Mouse (Mus musculus) heart, embryonic 13.5 days (tissue): Measurements from ENCODE around the gene Sfta2. TPM values are rescaled to one million over a fixed set of nuclear protein-coding genes. Genes with fewer than 3 reads are reported as not detected.
A peak's percentile ranks its signal among the peaks of the same experiment; 100 is the strongest.

Source experiments
- ATAC-seq: fragments of 200-750 bp; cut with Nextera tagmentation; 2 replicates; pipeline ENCODE4 v1.8.0; 2017; ENCODE audit warnings: moderate TSS enrichment; ENCODE audit not compliant: insufficient number of reproducible peaks, low FRiP score, low TSS enrichment; ENCODE audit errors: extremely low read depth
- H3K27ac ChIP-seq: fragments of 300-500 bp; sonication (generic); replicated peaks from 2 replicates; pipeline ENCODE4 v1.5.1; 2015; ENCODE audit warnings: moderate library complexity, mild to moderate bottlenecking, inconsistent platforms
- H3K27me3 ChIP-seq: fragments of 300-500 bp; sonication (generic); replicated peaks from 2 replicates; pipeline ENCODE4 v1.6.1; 2015; ENCODE audit warnings: mild to moderate bottlenecking, inconsistent platforms
- H3K36me3 ChIP-seq: fragments of 300-500 bp; sonication (generic); 2 replicates; pipeline ENCODE4 v1.6.1; 2015; ENCODE audit warnings: mild to moderate bottlenecking, inconsistent platforms
- H3K4me1 ChIP-seq: fragments of 300-500 bp; sonication (generic); 2 replicates; pipeline ENCODE4 v1.6.1; 2015; ENCODE audit warnings: inconsistent platforms
- H3K4me2 ChIP-seq: fragments of 300-500 bp; sonication (generic); 2 replicates; pipeline ENCODE4 v1.6.1; 2015; ENCODE audit warnings: inconsistent platforms, mild to moderate bottlenecking, moderate library complexity
- H3K4me3 ChIP-seq: fragments of 300-500 bp; sonication (generic); 2 replicates; pipeline ENCODE4 v1.5.1; 2015; ENCODE audit warnings: moderate library complexity, mild to moderate bottlenecking, inconsistent platforms
- H3K9ac ChIP-seq: fragments of 300-500 bp; sonication (generic); 2 replicates; pipeline ENCODE4 v1.6.1; 2015; ENCODE audit warnings: inconsistent platforms, mild to moderate bottlenecking, moderate library complexity
- H3K9me3 ChIP-seq: fragments of 300-500 bp; sonication (generic); 2 replicates; pipeline ENCODE4 v1.6.1; 2016; ENCODE audit warnings: inconsistent platforms
- WGBS: fragments of 180-500 bp; shearing (Covaris S2); methylation state at CpG from one replicate; pipeline ENCODE4 v1.1.7; 2015; ENCODE audit warnings: mixed read lengths; 5-methylcytosine and 5-hydroxymethylcytosine counted together
- polyA plus RNA-seq: library from polyadenylated mRNA; unstranded; fragments of >200 nt; fragmentation: Nextera tagmentation; extraction: Ambion mirVana; gene quantifications from 2 replicates; pipeline ENCODE4 v1.2.1, GENCODE M21; 2015

Sfta2 gene
- polyA plus RNA-seq, 1 experiment from 2014 or later, result 1.5 TPM

DNA sequence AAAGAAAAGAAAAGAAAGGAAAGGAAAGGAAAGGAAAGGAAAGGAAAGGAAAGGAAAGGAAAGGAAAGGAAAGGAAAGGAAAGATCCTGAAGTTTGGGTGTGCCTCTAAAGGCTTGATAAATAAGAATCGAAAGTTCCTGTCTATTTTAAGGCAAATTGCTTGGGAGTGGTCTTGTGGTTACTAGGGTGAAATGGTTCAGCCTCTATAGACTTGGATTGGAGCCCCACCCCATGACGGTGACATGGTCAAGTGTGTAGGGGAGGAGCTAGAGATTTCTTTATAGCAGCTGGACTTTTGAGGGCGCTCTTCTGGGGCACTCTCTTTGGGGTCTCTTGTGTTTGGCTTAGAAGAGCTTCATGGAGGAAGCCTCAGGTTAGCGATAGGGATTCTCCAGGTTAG lies 7.6 kb upstream of the Sfta2 start:
- Histone ChIP-seq H3K36me3 (no peaks in the 10 kb centered on the region), H3K9me3 (0 out of 2 replicates have a peak, but pooled peaks cover 6% of the 10 kb centered on the region), H3K9ac (no peak overlapping the region), H3K27me3 (no peaks in the 10 kb centered on the region; the same call in 1 of the 2 replicates), H3K4me2 (no peak overlapping the region), H3K4me3 (no peak overlapping the region), H3K27ac (no peak overlapping the region), H3K4me1 (no peaks in the 10 kb centered on the region)
- WGBS, result 29% methylated on average over 4 of the region's 4 CpGs
- no peak for ATAC-seq

DNA sequence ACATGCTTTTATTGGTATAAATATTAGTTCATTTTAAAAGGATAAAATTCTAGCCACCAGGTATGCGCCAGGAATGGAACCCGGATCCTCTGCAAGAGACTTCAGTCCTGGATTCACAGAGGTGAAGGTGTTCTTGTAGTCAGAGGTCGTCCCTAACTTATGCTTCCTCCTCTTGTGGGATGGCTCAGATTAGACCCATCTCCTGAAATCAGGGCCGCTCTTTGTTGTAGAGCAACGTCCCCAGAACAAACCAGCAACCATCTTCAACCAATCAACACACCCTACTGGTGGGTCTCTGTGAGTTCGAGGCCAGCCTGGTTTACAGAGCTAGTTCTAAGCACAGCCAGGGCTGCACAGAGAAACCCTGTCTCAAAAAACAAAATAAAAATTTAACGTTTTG lies 6.9 kb upstream of the Sfta2 start:
- 71% methylated on average over 7 of the region's 7 CpGs for WGBS
- Histone ChIP-seq H3K27me3 (no peaks in the 10 kb centered on the region; the same call in 1 of the 2 replicates), H3K4me2 (no peak overlapping the region)

DNA sequence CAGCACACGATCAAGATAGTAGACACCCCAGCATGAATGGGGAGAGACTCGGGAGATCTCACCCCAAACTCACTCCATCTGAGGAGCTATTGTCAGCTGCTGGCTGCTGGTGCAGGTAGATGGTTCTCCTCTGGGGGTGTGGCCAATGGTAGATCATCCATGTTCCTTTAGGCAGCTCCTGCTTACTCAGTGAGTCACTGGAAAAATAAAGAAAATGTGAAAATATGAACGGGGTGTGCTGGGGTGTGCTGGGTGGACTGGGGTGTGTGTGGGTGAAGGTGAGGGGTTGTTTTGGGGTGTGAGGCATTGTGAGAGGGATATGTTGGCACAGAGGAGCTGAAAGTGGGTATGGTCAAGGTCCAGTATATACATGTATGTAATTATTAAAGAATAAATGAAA lies 4.0 kb upstream of the Sfta2 start:
- ATAC-seq, result no peak
- H3K4me1 ChIP-seq, result no peaks in the 10 kb centered on the region
- H3K4me3 ChIP-seq, result no peak overlapping the region
- 83% methylated on average over 3 of the region's 3 CpGs for WGBS
- peaks cover 9% of the 10 kb centered on the region for H3K27me3 ChIP-seq
- no peak overlapping the region for H3K4me2 ChIP-seq
- no peaks in the 10 kb centered on the region for H3K36me3 ChIP-seq
- no peak overlapping the region for H3K27ac ChIP-seq
- H3K9ac ChIP-seq, result no peak overlapping the region
- H3K9me3 ChIP-seq, result 0 out of 2 replicates have a peak, but pooled peaks cover 6% of the 10 kb centered on the region

More for the DNA sequence above, 6.9 kb upstream of the Sfta2 start:
- Histone ChIP-seq H3K4me3 (no peak overlapping the region), H3K4me1 (no peaks in the 10 kb centered on the region), H3K36me3 (no peaks in the 10 kb centered on the region), H3K9me3 (0 out of 2 replicates have a peak, but pooled peaks cover 6% of the 10 kb centered on the region), H3K27ac (no peak overlapping the region), H3K9ac (no peak overlapping the region)
- ATAC-seq, result no peak

DNA sequence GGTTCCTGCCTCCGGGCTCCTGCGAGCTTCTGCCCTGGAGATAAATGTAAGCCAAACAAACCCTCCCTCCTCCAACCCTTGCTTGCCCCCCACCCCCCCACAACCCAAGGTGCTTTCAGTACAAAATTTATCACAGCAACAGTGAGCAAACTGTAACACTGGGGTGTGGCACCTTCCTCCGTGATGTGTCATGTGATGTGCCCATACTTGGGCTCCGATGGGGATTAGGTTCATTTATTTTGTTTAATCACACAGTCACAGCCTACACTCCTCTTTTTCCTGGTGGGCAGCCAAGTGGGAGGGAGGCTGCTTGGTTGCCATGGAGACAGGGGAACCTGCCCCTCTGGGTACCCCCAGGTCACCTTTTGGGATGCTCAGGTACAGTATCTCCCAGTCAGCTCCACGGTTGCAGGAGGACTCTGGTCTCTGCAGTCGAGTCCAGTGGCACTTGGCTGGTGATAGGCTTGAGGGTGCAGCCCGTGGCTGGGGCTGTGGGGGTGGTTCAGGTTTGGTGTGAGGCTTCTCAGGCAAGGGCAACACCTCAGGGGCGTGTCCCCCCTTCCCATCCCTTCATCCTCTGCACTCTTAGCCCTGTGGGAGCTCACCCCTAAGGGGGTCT lies 496 bp downstream of the Sfta2 start:
- ATAC-seq, result no peak
- H3K36me3 ChIP-seq, result no peaks in the 10 kb centered on the region

DNA sequence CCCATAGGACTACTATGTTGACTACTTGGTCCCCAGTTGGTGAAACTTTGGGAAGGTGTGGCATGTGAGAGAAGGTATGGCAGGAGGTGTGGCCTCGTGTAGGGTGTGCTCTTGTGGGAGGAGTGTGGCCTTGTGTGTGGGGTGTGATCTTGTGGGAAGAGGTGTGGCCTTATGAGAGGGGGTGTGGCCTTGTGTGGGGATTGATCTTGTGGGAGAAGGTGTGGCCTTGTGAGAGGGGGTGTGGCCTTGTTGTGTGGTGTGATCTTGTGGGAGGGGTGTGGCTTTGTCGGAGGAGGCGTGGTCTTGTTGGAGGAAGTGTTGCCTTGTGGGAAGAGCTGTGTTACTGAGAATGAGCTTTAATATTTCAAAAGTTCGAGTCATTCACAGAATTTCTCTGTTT lies 15.8 kb downstream of the Sfta2 start:
- no peak for ATAC-seq
- Histone ChIP-seq H3K27me3 (peaks cover 14% of the 10 kb centered on the region; the same call in 1 of the 2 replicates), H3K4me2 (no peak overlapping the region), H3K4me1 (no peaks in the 10 kb centered on the region), H3K4me3 (no peak overlapping the region), H3K27ac (no peak overlapping the region), H3K9me3 (no peaks in the 10 kb centered on the region), H3K36me3 (no peaks in the 10 kb centered on the region), H3K9ac (no peak overlapping the region)
- 61% methylated on average over 4 of the region's 4 CpGs for WGBS

More for the DNA sequence above, 496 bp downstream of the Sfta2 start:
- Histone ChIP-seq H3K9me3 (0 out of 2 replicates have a peak, but pooled peaks cover 5% of the 10 kb centered on the region), H3K27ac (no peak overlapping the region), H3K9ac (no peak overlapping the region), H3K4me3 (no peak overlapping the region), H3K27me3 (peaks cover 21% of the 10 kb centered on the region), H3K4me1 (no peaks in the 10 kb centered on the region), H3K4me2 (no peak overlapping the region)
- 46% methylated on average over 8 of the region's 8 CpGs for WGBS

DNA sequence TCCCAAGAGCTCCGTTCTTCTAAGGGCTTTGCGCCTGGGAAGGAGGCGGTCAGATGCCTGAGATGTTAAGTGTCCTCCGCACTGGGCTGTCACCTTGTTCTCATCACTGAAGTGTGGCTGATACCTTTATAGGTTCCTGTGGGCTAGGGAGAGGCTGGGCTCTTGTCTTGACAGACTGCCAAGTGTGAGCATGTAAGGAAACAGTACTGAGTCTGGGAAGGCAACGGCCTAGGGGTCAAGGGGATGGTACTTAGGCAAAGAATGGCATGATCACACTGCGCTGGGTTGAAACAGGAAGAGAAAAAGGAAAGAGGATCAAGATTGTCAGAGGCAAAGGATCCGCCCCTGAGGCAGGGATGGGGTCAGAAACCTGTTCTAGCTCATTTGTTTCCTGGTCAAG lies 25.2 kb downstream of the Sfta2 start, which contains the start of gene Gm9573:
Gene Gm9573, minus strand, starts transcription at position 101 of the 400 bp plus-strand sequence.
- H3K4me1 ChIP-seq, result no peaks in the 10 kb centered on the region
- no peak within 1 kb of the TSS for H3K4me3 ChIP-seq
- no peaks in the 10 kb centered on the region for H3K9me3 ChIP-seq
- no peaks in the 10 kb centered on the region for H3K36me3 ChIP-seq
- no peak within 1 kb of the TSS for H3K9ac ChIP-seq
- no peak within 1 kb of the TSS for H3K4me2 ChIP-seq
- ATAC-seq, result no peak
- no peak within 1 kb of the TSS for H3K27ac ChIP-seq
- WGBS, result 64% methylated on average over 7 of the region's 7 CpGs
- 0 out of 2 replicates have a peak, but pooled peaks cover 1% of the 10 kb centered on the region for H3K27me3 ChIP-seq

DNA sequence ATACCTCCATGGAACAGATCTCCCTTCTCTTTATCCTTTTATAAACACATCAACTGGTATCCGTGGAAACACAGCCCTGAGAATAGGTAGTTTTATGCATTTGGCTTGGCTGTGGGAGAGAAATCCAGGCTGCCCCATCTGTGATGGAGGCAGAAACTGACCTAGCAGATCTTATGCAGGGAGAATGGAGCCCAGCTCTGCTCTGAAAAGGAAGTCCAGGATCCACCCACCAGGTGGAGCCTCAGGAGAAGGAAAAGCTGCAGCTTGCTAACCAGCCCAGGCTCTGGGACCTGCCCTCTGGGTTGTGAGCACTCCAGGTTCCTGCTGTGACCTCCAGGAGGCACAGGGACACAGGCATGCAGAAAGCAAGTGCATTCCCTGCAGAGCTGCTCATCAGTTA lies 32.6 kb downstream of the Sfta2 start:
- no peak for ATAC-seq
- H3K27ac ChIP-seq, result no peak overlapping the region
- peak overlapping the region; percentile 33; the same call in 1 of the 2 replicates for H3K9ac ChIP-seq

DNA sequence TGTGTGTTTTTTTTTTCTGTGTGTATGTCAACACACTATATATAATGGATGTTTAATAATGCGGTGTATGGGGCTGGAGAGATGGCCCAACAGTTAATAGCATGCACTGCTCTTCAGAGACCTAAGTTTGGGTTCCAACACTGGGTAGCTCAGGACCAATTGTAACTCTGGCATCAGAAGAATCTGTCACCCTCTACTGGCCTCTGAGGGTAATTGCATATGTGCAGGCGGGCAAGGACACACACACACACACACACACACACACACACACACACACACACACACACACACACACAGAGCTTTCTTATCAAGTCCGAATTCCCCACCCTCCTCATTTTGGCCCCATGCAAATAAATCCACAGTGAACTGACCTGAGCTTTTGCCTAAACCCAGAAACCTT lies 33.9 kb downstream of the Sfta2 start:
- no peak overlapping the region for H3K9ac ChIP-seq
- peaks cover 25% of the 10 kb centered on the region for H3K4me1 ChIP-seq
- H3K36me3 ChIP-seq, result no peaks in the 10 kb centered on the region
- no peak overlapping the region for H3K4me3 ChIP-seq
- H3K27me3 ChIP-seq, result peaks cover 27% of the 10 kb centered on the region
- ATAC-seq, result no peak
- WGBS, result 68% methylated on average over 3 of the region's 3 CpGs
- no peak overlapping the region for H3K27ac ChIP-seq
- no peak overlapping the region for H3K4me2 ChIP-seq
- no peaks in the 10 kb centered on the region for H3K9me3 ChIP-seq

More for the DNA sequence above, 32.6 kb downstream of the Sfta2 start:
- Histone ChIP-seq H3K36me3 (no peaks in the 10 kb centered on the region), H3K27me3 (peaks cover 27% of the 10 kb centered on the region), H3K4me1 (peaks cover 17% of the 10 kb centered on the region), H3K4me3 (no peak overlapping the region), H3K9me3 (no peaks in the 10 kb centered on the region), H3K4me2 (no peak overlapping the region)
- WGBS, result 19% methylated on average over 1 of the region's 1 CpGs

DNA sequence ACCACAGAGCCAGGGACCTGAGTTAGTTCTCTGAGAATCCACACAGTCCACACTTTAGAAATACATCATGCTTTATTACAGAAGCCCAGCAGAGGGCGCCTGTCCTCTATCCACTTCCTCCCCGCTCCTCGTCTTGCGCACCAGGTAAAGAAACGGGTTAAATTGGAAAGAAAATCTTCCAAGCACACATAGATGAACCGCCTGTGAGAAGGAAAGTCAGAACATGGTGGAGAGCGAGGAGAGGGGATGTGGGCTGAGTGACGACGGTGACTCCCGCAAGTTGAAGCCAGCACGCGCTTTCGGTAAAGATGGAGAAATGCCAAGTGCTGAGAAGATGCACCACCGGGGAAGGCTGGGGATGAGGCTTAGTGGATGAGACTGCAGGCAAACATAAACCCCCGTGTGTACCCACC lies 34.4 kb downstream of the Sfta2 start:
- peak overlapping the region; percentile 67 for H3K4me2 ChIP-seq
- no peak for ATAC-seq
- peaks cover 25% of the 10 kb centered on the region for H3K4me1 ChIP-seq
- H3K27ac ChIP-seq, result no peak overlapping the region
- H3K9ac ChIP-seq, result peak overlapping the region; percentile 45; the same call in 1 of the 2 replicates
- 1% methylated on average over 15 of the region's 15 CpGs for WGBS
- peaks cover 27% of the 10 kb centered on the region for H3K27me3 ChIP-seq
- no peaks in the 10 kb centered on the region for H3K36me3 ChIP-seq
- H3K9me3 ChIP-seq, result no peaks in the 10 kb centered on the region
- H3K4me3 ChIP-seq, result peak overlapping the region; percentile 50

DNA sequence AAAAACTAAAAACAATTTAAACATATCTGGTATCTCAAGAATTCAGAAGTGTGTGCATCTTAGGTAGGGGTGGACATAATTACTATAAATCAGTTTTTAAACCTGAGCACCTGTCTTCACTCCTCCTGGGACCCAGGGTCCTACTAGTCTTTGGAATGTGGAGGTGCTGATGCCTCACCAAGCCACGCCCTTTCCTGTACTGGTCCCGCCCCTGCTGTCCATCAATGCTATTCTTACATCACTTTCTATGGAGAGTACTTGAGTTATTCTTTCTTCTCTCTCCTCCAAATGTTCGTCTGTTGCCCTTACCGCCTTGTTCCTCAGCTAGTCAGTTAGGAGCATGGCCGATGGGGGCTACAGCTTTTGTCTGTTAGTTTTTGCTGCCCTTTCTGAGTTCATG lies 35.0 kb downstream of the Sfta2 start:
- WGBS, result 34% methylated on average over 5 of the region's 5 CpGs
- Histone ChIP-seq H3K9ac (no peak overlapping the region), H3K9me3 (no peaks in the 10 kb centered on the region), H3K27me3 (peaks cover 27% of the 10 kb centered on the region), H3K4me2 (peak overlapping the region; percentile 67), H3K36me3 (no peaks in the 10 kb centered on the region), H3K27ac (no peak overlapping the region), H3K4me3 (no peak overlapping the region), H3K4me1 (peaks cover 25% of the 10 kb centered on the region)
- ATAC-seq, result no peak

DNA sequence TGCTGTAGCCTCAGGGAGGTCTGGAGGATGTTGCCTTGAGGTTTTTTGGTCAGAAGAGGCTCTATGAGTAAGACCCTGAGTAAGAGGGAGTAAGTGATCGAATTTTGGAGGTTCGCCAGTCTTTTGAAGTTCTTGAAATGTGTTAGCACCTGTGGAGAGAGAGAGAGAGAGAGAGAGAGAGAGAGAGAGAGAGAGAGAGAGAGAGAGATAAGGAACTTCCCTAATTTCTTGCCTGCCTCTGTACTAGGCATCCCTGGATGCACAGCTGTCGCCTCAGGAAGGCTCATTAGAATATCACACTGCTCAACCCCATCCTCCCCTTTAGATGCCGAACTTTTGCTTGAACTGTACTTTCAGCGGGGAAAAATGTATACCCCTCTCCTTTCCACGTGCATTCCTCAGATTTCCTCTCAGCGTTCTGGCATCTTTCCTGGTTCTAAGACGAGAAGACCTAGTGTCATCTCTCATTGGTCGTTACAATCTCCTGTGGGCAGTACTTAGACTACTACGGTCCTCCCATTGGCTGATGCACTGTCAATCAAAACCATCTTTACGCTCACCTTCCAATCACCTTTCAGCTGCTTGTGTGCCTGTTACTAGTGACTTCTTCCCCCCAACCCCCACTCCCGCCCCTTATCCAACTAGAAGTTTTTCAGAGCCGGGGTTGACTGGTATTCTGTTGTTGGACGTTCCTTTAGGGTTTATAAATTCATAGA lies 37.3 kb downstream of the Sfta2 start:
- Histone ChIP-seq H3K27ac (peak overlapping the region; percentile 84), H3K27me3 (peaks cover 34% of the 10 kb centered on the region), H3K4me3 (peak overlapping the region; percentile 33), H3K36me3 (no peaks in the 10 kb centered on the region), H3K9me3 (no peaks in the 10 kb centered on the region), H3K4me2 (peak overlapping the region; percentile 64), H3K9ac (peak overlapping the region; percentile 52; the same call in 1 of the 2 replicates), H3K4me1 (peaks cover 25% of the 10 kb centered on the region)
- peak; percentile 79 for ATAC-seq
- 14% methylated on average over 14 of the region's 14 CpGs for WGBS
